Mouse (Mus musculus) C2C12 (cell line): Measurements from ENCODE around the gene Prn.

Experiments used
- CEBPB ChIP-seq: IDR thresholded peaks from one replicate; pipeline ENCODE4 v1.6.1; 2011; ENCODE audit warnings: low read depth, mild to moderate bottlenecking, control low read depth, moderate library complexity
- CTCF ChIP-seq: IDR thresholded peaks from one replicate; pipeline ENCODE4 v1.5.1; 2011; ENCODE audit not compliant: control insufficient read depth, insufficient read depth, insufficient read length
- FOSL1 ChIP-seq: IDR thresholded peaks from one replicate; pipeline ENCODE4 v1.8.0; 2011; ENCODE audit warnings: mild to moderate bottlenecking, low read length; ENCODE audit not compliant: poor library complexity, insufficient read depth, severe bottlenecking
- MAX ChIP-seq: IDR thresholded peaks from one replicate; pipeline ENCODE4 v1.6.1; 2011; ENCODE audit warnings: mild to moderate bottlenecking, control low read depth
- MYOD1 ChIP-seq: IDR thresholded peaks from one replicate; pipeline ENCODE4 v1.6.1; 2011; ENCODE audit warnings: low read depth; ENCODE audit not compliant: control insufficient read depth, insufficient read length
- MYOG ChIP-seq: IDR thresholded peaks from one replicate; pipeline ENCODE4 v1.6.1; 2011; ENCODE audit not compliant: control insufficient read depth, insufficient read length; ENCODE audit errors: extremely low read depth
- USF1 ChIP-seq: IDR thresholded peaks from one replicate; pipeline ENCODE4 v1.6.1; 2011; ENCODE audit warnings: low read depth, mild to moderate bottlenecking, control low read depth, moderate library complexity

DNA sequence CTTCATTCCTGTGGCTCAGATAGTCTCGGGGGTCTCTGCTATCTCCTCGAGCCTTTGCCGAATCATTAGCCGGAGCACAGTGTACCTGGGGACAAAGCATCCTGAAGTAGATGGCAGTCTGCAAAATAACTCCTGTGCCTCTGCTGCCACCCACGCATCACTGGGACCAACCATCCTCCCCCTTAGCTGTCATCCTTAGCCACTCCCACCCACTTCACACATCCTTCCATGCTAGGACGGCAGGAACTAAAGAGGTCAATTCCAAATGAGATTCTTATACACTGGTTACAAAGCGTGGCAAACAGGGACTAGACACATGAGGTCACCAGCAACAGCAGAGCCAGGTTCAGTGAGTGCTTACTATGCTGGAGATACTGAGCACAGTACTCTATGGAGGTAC, 86.6 kb downstream of the Prn start:
- no peak for TF ChIP-seq CTCF
- no peak for TF ChIP-seq MYOG
- TF ChIP-seq MAX, result no peak
- TF ChIP-seq CEBPB, result no peak
- no peak for TF ChIP-seq MYOD1
- TF ChIP-seq USF1, result no peak
- no peak for TF ChIP-seq FOSL1
